Mouse (Mus musculus) midbrain, embryonic 12.5 days (tissue): ENCODE data around the gene Scn4b. TPM values are rescaled to one million over a fixed set of nuclear protein-coding genes. Genes with fewer than 3 reads are reported as not detected.

ENCODE experiments used
- ATAC-seq: fragments of 200-750 bp; cut with Nextera tagmentation; 2 replicates; pipeline ENCODE4 v1.8.0; 2017; ENCODE audit warnings: low read depth, moderate TSS enrichment, moderate library complexity; ENCODE audit not compliant: low FRiP score
- H3K27ac ChIP-seq: fragments of 300-500 bp; sonication (generic); replicated peaks from 2 replicates; pipeline ENCODE4 v1.5.1; 2016; ENCODE audit warnings: mild to moderate bottlenecking
- H3K27me3 ChIP-seq: fragments of 300-500 bp; sonication (generic); 2 replicates; pipeline ENCODE4 v1.6.1; 2016; ENCODE audit warnings: mild to moderate bottlenecking
- H3K36me3 ChIP-seq: fragments of 300-500 bp; sonication (generic); 2 replicates; pipeline ENCODE4 v1.6.1; 2016
- H3K4me1 ChIP-seq: fragments of 300-500 bp; sonication (generic); 2 replicates; pipeline ENCODE4 v1.6.1; 2016
- H3K4me2 ChIP-seq: fragments of 300-500 bp; sonication (generic); replicated peaks from 2 replicates; pipeline ENCODE4 v1.6.1; 2016; ENCODE audit warnings: mild to moderate bottlenecking, moderate library complexity
- H3K4me3 ChIP-seq: fragments of 300-500 bp; sonication (generic); 2 replicates; pipeline ENCODE4 v1.5.1; 2016; ENCODE audit warnings: mild to moderate bottlenecking
- H3K9ac ChIP-seq: fragments of 300-500 bp; sonication (generic); replicated peaks from 2 replicates; pipeline ENCODE4 v1.6.1; 2016; ENCODE audit warnings: mild to moderate bottlenecking, moderate library complexity
- H3K9me3 ChIP-seq: fragments of 300-500 bp; sonication (generic); 2 replicates; pipeline ENCODE4 v1.6.1; 2016; ENCODE audit warnings: mild to moderate bottlenecking
- WGBS: fragments of 180-500 bp; shearing (Covaris S2); methylation state at CpG from one replicate; pipeline ENCODE4 v1.1.7; 2016; 5-methylcytosine and 5-hydroxymethylcytosine counted together
- polyA plus RNA-seq: library from polyadenylated mRNA; unstranded; fragments of >200 nt; fragmentation: Nextera tagmentation; extraction: Ambion mirVana; gene quantifications from 2 replicates; pipeline ENCODE4 v1.2.1, GENCODE M21; 2016

Gene Scn4b
- polyA plus RNA-seq, 1 experiment from 2014 or later: 0.15 TPM

DNA sequence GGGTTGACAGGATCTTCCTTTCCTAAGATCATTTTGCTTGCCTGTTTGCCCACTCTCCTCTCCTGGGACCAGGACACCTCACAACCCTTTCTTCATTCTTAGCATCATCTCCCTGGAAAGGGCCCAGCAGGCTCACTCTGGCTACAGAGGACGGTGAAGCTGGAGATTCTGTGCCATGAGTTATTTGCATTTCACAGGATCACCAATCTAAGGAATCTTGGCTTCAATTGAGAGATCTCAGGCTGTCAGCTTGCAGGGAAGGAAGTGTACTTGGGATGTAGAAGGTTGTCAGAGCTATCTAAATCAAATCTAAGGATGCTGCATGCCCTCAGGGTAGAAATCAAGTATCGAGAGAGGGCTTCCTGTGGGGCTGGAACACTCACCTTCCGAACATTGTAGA is 35.3 kb downstream of the Scn4b start:
- H3K27ac ChIP-seq: no peak overlapping the region
- peaks cover 3% of the 10 kb centered on the region; the same call in 1 of the 2 replicates for H3K9me3 ChIP-seq
- H3K4me1 ChIP-seq: no peaks in the 10 kb centered on the region
- no peak overlapping the region for H3K4me3 ChIP-seq
- no peak overlapping the region for H3K4me2 ChIP-seq
- no peak for ATAC-seq
- no peak overlapping the region for H3K9ac ChIP-seq
- no peaks in the 10 kb centered on the region for H3K27me3 ChIP-seq
- WGBS: 75% methylated on average over 3 of the region's 3 CpGs
- H3K36me3 ChIP-seq: no peaks in the 10 kb centered on the region

DNA sequence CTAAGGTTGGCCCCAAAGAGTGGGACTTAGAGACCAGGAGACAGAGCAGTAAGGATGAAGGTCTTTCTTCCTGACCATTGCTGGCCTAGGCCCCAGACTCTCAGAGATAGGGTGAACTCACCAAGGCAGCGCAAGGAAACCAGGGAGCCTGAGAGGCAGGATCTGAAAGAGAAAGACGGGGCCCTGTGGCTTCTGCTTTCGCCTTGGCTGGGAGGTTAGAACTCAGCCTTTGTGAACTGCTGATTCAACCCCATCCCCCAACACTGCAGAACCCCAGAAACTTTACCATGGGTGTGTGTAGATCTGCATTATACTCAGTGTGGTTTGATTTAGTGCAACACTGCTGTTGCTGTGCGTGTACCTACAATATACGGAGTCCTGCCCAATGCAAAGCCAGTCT is 41.1 kb downstream of the Scn4b start:
- no peak overlapping the region for H3K27ac ChIP-seq
- no peaks in the 10 kb centered on the region for H3K36me3 ChIP-seq
- no peak overlapping the region for H3K4me2 ChIP-seq
- no peaks in the 10 kb centered on the region for H3K9me3 ChIP-seq
- H3K4me3 ChIP-seq: no peak overlapping the region
- no peaks in the 10 kb centered on the region; the same call in 1 of the 2 replicates for H3K27me3 ChIP-seq
- no peak for ATAC-seq
- no peak overlapping the region for H3K9ac ChIP-seq
- WGBS: 87% methylated on average over 5 of the region's 5 CpGs
- H3K4me1 ChIP-seq: no peaks in the 10 kb centered on the region

DNA sequence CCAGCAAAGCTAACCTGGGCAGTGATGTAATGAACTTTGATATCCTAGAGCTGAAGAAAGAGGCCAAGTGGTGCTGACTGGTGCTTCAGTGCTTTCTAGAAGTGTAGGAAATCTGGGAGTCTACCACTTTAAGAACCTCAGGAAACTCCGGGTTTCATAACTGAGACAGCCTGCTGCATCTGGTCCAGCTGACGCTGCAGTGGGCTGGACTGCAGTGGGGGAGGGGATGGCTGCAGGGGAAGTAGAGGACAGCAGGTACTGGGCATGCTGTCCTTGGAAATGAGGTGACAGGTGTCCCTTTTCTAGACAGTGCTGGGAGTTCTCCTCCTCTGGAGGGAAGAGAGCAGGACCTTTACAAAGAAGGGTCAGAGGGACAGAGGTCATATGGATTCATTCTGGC is 43.6 kb downstream of the Scn4b start, which contains the start of gene BC049352:
BC049352 (plus strand) TSS at position 238 of the 400 bp plus-strand sequence.
- H3K4me1 ChIP-seq: no peaks in the 10 kb centered on the region
- no peaks in the 10 kb centered on the region for H3K36me3 ChIP-seq
- no peak within 1 kb of the TSS for H3K9ac ChIP-seq
- no peak within 1 kb of the TSS for H3K4me3 ChIP-seq
- WGBS: 46% methylated on average over 2 of the region's 2 CpGs
- no peak within 1 kb of the TSS for H3K27ac ChIP-seq
- no peaks in the 10 kb centered on the region for H3K9me3 ChIP-seq
- H3K4me2 ChIP-seq: no peak within 1 kb of the TSS
- H3K27me3 ChIP-seq: no peaks in the 10 kb centered on the region; the same call in 1 of the 2 replicates
- ATAC-seq: no peak

DNA sequence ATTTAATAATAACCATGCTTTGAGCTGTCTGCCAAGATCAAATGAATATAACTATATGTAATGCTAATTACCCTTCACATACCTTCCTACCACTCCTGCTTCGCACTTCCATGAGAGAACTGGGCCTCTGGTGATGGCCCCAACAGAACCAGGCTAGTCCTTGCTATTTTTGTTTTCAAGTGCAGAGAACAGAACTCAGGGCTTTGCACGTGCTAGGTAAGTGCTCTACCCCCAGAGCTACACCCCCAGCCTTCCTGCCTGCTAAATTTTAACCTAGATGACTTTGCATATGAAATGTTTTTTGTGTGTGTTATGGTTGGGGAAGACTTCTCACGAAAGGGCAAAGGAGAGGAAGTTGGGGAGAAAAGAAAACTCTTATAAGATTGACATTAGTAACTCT is 44.3 kb downstream of the Scn4b start:
- no peak overlapping the region for H3K9ac ChIP-seq

DNA sequence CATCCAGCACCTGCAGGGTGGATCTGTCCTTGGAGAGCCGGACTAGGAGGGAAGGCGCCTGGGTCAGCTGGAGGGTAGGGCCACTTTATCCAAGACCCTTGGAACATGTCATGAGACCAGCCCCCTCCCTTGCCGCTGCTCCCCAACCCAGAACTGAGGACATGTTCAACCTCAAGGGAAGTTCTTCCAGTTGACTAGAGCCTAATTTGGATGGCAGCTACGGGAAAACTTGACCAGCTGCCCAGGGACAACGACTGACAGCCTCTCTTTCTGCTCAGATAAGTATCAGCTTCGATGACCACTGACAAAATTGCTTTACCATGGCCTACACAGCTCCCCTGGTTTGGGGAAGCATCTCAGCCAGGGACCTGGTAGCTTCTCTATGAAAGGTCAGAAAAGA is 45.1 kb downstream of the Scn4b start:
- H3K27ac ChIP-seq: no peak overlapping the region
- H3K9me3 ChIP-seq: no peaks in the 10 kb centered on the region
- no peaks in the 10 kb centered on the region for H3K36me3 ChIP-seq
- no peak for ATAC-seq
- no peak overlapping the region for H3K4me2 ChIP-seq
- 88% methylated on average over 6 of the region's 6 CpGs for whole genome bisulfite sequencing
- H3K9ac ChIP-seq: no peak overlapping the region
- H3K27me3 ChIP-seq: no peaks in the 10 kb centered on the region; the same call in 1 of the 2 replicates
- H3K4me3 ChIP-seq: no peak overlapping the region
- no peaks in the 10 kb centered on the region for H3K4me1 ChIP-seq

More for the DNA sequence above, 44.3 kb downstream of the Scn4b start:
- ATAC-seq: no peak
- H3K9me3 ChIP-seq: no peaks in the 10 kb centered on the region
- WGBS: 60% methylated on average over 3 of the region's 3 CpGs
- no peak overlapping the region for H3K4me3 ChIP-seq
- no peaks in the 10 kb centered on the region for H3K36me3 ChIP-seq
- no peaks in the 10 kb centered on the region for H3K4me1 ChIP-seq
- no peak overlapping the region for H3K27ac ChIP-seq
- no peak overlapping the region for H3K4me2 ChIP-seq
- no peaks in the 10 kb centered on the region; the same call in 1 of the 2 replicates for H3K27me3 ChIP-seq

DNA sequence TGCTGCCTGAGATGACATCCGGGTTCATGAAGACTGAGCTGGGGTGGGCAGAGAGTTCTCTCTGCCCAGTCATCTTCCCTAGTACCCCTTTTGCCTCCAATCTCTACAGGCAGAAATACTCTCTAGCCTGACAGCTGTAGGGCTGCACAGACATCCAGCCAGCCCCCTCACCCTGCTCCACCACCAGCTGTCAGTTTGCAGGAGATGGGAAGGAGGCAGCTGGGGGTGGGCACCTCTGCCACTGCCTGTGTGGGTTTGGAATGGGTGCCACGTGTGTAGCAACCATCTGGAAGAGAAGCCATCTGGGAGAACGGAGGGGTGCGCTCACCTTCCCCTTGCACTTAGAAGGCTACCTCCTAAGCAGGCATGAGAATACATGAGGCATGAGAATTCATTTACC is 47.1 kb downstream of the Scn4b start:
- Histone ChIP-seq H3K4me1 (no peaks in the 10 kb centered on the region), H3K4me3 (no peak overlapping the region), H3K27ac (no peak overlapping the region), H3K27me3 (no peaks in the 10 kb centered on the region; the same call in 1 of the 2 replicates), H3K36me3 (no peaks in the 10 kb centered on the region), H3K9ac (no peak overlapping the region), H3K9me3 (no peaks in the 10 kb centered on the region), H3K4me2 (no peak overlapping the region)
- ATAC-seq: no peak
- WGBS: 83% methylated on average over 4 of the region's 4 CpGs

DNA sequence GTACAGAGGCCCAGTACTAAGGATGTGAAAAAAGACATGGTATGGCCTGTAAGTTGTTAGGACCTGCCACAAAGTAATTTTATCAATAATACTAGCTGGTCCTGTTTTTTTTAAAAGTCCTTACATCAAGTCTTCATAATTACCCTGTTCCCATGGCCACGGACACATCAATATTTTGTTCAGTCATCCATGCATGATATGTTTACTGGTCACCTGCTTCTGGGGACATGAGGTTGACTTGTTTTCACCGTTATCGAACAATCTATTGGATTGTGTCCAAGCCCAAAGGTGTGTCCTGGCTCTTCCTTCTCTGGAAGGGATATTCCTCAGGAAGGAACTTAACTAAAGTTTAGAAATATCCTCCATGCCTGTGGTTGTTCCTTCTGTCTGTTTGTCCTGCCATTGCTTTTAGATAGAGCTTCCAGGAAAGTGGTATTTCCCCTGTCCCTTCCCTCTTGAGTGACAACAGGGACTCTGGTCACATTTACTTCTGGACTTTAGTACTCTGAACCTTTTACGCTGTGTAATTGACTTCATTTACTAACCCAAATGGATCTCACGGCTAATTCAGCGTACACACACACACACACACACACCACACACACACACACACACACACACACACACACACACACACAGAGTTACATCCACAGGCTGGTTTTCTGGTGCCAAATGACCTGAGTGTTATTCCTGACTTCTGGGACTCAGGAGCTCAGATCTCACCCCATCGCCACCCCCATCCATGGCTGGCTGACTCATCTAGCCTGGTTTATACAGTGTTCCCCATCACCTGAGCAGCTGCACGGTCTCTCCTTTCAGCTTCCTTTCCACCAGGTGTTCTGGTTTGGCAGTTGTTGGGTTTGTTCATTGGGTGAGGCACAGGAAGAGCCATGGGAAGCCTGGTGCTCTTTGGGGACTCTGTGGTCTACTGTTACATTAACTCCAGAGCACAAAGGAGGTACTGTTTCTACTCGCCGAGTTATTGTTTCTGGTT is 50.7 kb downstream of the Scn4b start:
- 94% methylated on average over 10 of the region's 10 CpGs for WGBS
- no peak for ATAC-seq
- H3K27me3 ChIP-seq: no peaks in the 10 kb centered on the region
- H3K4me2 ChIP-seq: no peak overlapping the region
- no peaks in the 10 kb centered on the region for H3K9me3 ChIP-seq
- no peak overlapping the region for H3K27ac ChIP-seq
- H3K4me1 ChIP-seq: no peaks in the 10 kb centered on the region
- H3K4me3 ChIP-seq: no peak overlapping the region
- no peaks in the 10 kb centered on the region for H3K36me3 ChIP-seq
- H3K9ac ChIP-seq: no peak overlapping the region

DNA sequence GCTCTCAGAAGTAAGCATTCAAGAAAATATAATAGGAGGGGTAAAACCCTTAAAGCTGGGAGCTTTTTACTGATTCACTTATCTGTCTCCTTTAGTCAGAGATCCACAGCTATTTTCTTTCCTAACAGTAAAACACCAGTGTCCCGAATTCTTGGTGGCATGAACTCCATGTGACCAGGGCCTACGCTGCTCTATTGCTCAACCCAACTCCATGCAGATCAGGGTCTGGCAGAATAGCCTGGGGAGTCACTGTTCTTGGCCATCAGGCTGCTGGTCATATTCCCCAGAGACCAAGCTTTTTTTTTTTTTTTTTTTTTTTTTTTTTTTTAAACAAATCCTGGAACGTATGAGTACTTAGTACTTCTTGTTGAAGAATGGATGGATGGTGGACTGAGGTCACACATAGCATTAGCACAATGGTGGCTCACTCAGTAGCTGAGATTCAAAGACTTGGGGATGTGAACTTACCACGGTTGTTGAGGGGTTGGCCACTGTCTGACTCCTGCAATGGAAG is 51.5 kb downstream of the Scn4b start:
- WGBS: 84% methylated on average over 4 of the region's 4 CpGs

DNA sequence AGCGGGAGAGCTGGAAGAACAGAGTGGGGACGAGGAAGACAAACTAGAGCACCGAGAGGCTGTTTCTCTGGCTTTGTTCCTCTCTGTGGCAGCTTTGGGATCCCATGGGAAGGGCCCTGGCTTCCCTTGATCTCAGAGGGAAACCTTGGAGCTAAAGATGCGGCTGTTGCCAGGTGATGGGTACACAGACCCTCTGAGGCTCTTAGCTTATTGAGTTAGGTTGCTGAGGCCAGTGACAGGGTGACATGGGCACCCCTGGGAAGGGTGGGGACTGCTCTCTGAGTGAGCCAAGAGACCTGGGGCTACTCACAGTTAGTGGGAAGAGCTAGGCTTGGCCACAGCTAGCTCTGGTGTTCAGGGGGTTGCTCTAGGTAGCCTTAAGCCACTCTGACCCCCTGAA is 57.3 kb downstream of the Scn4b start:
- no peaks in the 10 kb centered on the region for H3K4me1 ChIP-seq
- WGBS: 74% methylated on average over 4 of the region's 4 CpGs
- H3K27ac ChIP-seq: no peak overlapping the region
- no peak overlapping the region for H3K4me2 ChIP-seq
- no peak overlapping the region for H3K9ac ChIP-seq
- H3K4me3 ChIP-seq: no peak overlapping the region
- H3K36me3 ChIP-seq: no peaks in the 10 kb centered on the region
- 0 out of 2 replicates have a peak, but pooled peaks cover 4% of the 10 kb centered on the region for H3K27me3 ChIP-seq
- no peak for ATAC-seq
- no peaks in the 10 kb centered on the region for H3K9me3 ChIP-seq

More for the DNA sequence above, 51.5 kb downstream of the Scn4b start:
- no peaks in the 10 kb centered on the region for H3K36me3 ChIP-seq
- H3K27me3 ChIP-seq: no peaks in the 10 kb centered on the region
- no peaks in the 10 kb centered on the region for H3K9me3 ChIP-seq
- no peaks in the 10 kb centered on the region for H3K4me1 ChIP-seq
- ATAC-seq: no peak
- no peak overlapping the region for H3K4me3 ChIP-seq
- no peak overlapping the region for H3K4me2 ChIP-seq
- H3K9ac ChIP-seq: no peak overlapping the region
- no peak overlapping the region for H3K27ac ChIP-seq

DNA sequence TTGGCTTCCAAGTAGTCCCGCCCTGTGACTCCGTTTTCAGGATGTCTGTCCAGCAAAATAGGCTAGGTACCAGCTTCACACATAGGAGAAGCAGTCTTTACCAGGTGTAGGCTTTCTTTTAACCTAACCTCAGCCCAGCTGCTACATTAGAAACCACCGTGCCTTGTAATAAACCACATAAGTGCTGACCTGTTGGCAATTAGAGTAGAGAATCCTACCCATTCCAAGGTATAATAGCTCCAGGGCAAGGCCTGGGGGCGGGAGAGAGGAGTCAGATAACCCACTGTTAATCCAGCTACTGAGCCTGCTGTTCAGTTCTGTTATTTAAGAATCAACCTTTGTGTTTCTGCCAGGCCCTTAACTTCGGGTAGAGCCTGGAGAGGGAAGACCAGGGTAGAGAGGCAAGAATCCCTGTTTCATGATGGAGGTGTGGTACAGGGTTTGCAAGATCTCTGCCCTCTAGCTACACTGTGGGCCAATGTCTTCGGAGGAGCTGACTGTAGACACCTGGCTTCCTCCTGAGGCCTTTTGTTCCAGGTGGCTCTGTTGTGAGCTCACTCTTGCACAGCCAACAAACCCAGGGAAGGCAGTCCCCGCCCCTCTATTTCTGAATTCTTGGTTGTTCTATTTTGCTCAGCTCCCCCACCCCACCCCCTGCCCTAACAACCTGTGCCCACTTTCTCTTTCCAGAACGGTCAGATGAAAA is 58.1 kb downstream of the Scn4b start:
- 74% methylated on average over 8 of the region's 8 CpGs for WGBS

DNA sequence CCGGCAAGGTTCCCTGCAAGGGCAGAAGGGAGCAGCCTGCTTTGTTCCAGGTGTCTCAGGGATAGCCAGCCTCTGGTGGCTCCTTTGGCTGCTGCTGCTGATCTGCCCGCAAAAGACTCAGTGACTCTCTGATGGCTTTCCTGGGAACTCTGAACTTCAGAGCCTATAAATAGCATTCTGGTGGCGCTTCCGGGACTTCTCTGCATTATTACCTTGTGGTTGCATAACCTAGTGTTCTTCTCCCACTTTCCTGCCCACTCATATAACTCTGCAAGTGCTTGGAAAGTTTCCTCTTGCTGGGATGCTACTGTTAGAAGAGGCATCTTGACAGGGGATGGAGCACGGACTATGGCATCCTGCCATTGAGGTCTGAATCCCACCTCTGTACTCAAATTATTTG is 59.4 kb downstream of the Scn4b start:
- no peak overlapping the region for H3K4me2 ChIP-seq
- no peak for ATAC-seq
- no peaks in the 10 kb centered on the region for H3K4me1 ChIP-seq
- no peaks in the 10 kb centered on the region for H3K9me3 ChIP-seq
- H3K27ac ChIP-seq: no peak overlapping the region
- WGBS: 87% methylated on average over 5 of the region's 5 CpGs
- H3K4me3 ChIP-seq: no peak overlapping the region
- 0 out of 2 replicates have a peak, but pooled peaks cover 4% of the 10 kb centered on the region for H3K27me3 ChIP-seq
- H3K36me3 ChIP-seq: no peaks in the 10 kb centered on the region
- no peak overlapping the region for H3K9ac ChIP-seq

More for the DNA sequence above, 58.1 kb downstream of the Scn4b start:
- 0 out of 2 replicates have a peak, but pooled peaks cover 4% of the 10 kb centered on the region for H3K27me3 ChIP-seq
- H3K9me3 ChIP-seq: no peaks in the 10 kb centered on the region
- H3K4me2 ChIP-seq: no peak overlapping the region
- H3K4me3 ChIP-seq: no peak overlapping the region
- no peaks in the 10 kb centered on the region for H3K4me1 ChIP-seq
- H3K27ac ChIP-seq: no peak overlapping the region
- H3K36me3 ChIP-seq: no peaks in the 10 kb centered on the region
- H3K9ac ChIP-seq: no peak overlapping the region; the same call in 1 of the 2 replicates
- ATAC-seq: no peak
